Mouse (Mus musculus) C2C12 (cell line): ENCODE results near the gene Slc2a2.

Experiments
- CEBPB ChIP-seq: IDR thresholded peaks from one replicate; pipeline ENCODE4 v1.6.1; 2011; ENCODE audit warnings: low read depth, mild to moderate bottlenecking, control low read depth, moderate library complexity
- CTCF ChIP-seq: IDR thresholded peaks from one replicate; pipeline ENCODE4 v1.5.1; 2011; ENCODE audit not compliant: control insufficient read depth, insufficient read depth, insufficient read length
- FOSL1 ChIP-seq: IDR thresholded peaks from one replicate; pipeline ENCODE4 v1.8.0; 2011; ENCODE audit warnings: mild to moderate bottlenecking, low read length; ENCODE audit not compliant: poor library complexity, insufficient read depth, severe bottlenecking
- MAX ChIP-seq: IDR thresholded peaks from one replicate; pipeline ENCODE4 v1.6.1; 2011; ENCODE audit warnings: mild to moderate bottlenecking, control low read depth
- MYOD1 ChIP-seq: IDR thresholded peaks from one replicate; pipeline ENCODE4 v1.6.1; 2011; ENCODE audit warnings: low read depth; ENCODE audit not compliant: control insufficient read depth, insufficient read length
- MYOG ChIP-seq: IDR thresholded peaks from one replicate; pipeline ENCODE4 v1.6.1; 2011; ENCODE audit not compliant: control insufficient read depth, insufficient read length; ENCODE audit errors: extremely low read depth
- USF1 ChIP-seq: IDR thresholded peaks from one replicate; pipeline ENCODE4 v1.6.1; 2011; ENCODE audit warnings: low read depth, mild to moderate bottlenecking, control low read depth, moderate library complexity

DNA sequence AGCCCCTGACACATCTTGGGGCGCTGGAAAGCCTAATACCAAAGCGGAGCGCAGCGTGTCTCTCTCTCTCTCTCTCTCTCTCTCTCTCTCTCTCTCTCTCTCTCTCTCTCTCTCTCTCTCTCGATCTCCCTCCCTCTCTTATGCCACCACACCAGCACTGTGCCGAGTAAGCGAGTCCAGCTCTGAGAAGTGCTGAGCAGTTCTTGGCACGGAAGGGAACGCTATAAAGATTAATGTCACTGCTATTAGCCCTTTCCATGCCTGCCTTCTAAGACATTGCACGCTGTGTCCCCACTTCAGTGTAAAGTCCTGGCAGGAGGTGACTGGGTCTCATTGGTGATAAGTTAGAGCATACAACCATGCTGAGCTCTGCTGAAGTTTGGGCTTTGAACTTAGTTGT lies 1.5 kb upstream of the Slc2a2 start:
- TF ChIP-seq CTCF: no peak
- TF ChIP-seq USF1: no peak
- no peak for TF ChIP-seq CEBPB
- no peak for TF ChIP-seq MYOD1
- TF ChIP-seq MAX: no peak
- no peak for TF ChIP-seq FOSL1
- no peak for TF ChIP-seq MYOG
